Mouse (Mus musculus) olfactory bulb, adult 2 months (tissue): Measurements from ENCODE around the gene Il2rb.

ENCODE experiments used
- CTCF ChIP-seq: fragments of 200-500 bp; IDR thresholded peaks from 2 replicates; pipeline ENCODE4 v1.5.1; 2012; ENCODE audit warnings: low read depth, mild to moderate bottlenecking, low read length, moderate library complexity; ENCODE audit not compliant: insufficient read depth
- POLR2A ChIP-seq: fragments of 200-500 bp; IDR thresholded peaks from 2 replicates; pipeline ENCODE4 v1.6.1; 2012; ENCODE audit warnings: mild to moderate bottlenecking, low read depth, low read length, moderate library complexity; ENCODE audit not compliant: insufficient read depth

DNA sequence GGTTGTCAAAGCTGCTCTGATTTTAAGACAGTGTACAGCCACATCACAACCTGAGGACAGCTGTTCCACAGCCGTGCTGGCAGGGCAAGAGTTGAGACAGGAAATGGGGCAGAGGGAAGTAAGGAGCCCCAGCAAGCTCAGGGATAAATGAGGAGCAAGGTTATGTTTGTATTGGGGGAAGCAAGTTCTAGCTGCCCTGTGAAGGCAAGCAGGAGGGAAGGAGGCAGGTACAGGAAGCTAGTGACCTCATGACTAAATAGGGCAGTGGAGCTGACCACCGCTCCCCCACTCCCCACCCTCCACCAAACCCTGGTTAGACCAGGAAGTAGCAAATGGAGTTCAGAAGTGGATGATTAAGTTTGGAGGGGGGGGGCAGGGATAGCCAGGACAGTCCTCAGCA, 14.1 kb downstream of the Il2rb start:
- TF ChIP-seq POLR2A (no peak), CTCF (no peak)
